Mouse (Mus musculus): ENCODE measurements at regions not wholly inside any gene's neighbourhood (a gene's known extent, or its start where the extent isn't known, plus 50 kb on each side); places are given as distances from the start of the nearest gene placed in this dataset.

GRCm38 (mm10) chrX:66524891-66525290 is 124.2 kb upstream of the Slitrk2 start:
- H3K4me1 ChIP-seq, result no peaks in the 10 kb centered on the region

GRCm38 (mm10) chrX:66526842-66527623 is 122.1 kb upstream of the Slitrk2 start:
- Histone ChIP-seq H3K36me3 (replicated peaks) (no peaks in the 10 kb centered on the region), H3K9ac (no peak overlapping the region), H3K9me3 (no peaks in the 10 kb centered on the region), H3K4me2 (no peak overlapping the region), H3K4me3 (replicated peaks) (no peak overlapping the region), H3K27ac (no peak overlapping the region), H3K4me1 (no peaks in the 10 kb centered on the region), H3K27me3 (no peaks in the 10 kb centered on the region)
- WGBS, result 66% methylated on average over 3 of the region's 3 CpGs
- ATAC-seq (ENCODE audit: low FRiP score), result peak; percentile 76; the same call in 1 of the 2 replicates

More at GRCm38 (mm10) chrX:66524891-66525290, 124.2 kb upstream of the Slitrk2 start:
- no peak for ATAC-seq (ENCODE audit: low FRiP score)
- no peak overlapping the region for H3K4me2 ChIP-seq
- 63% methylated on average over 2 of the region's 2 CpGs for WGBS
- no peak overlapping the region for H3K27ac ChIP-seq
- no peak overlapping the region for H3K4me3 ChIP-seq (replicated peaks)
- no peaks in the 10 kb centered on the region for H3K9me3 ChIP-seq
- H3K9ac ChIP-seq, result no peak overlapping the region
- no peaks in the 10 kb centered on the region for H3K36me3 ChIP-seq (replicated peaks)
- H3K27me3 ChIP-seq, result no peaks in the 10 kb centered on the region

DNA sequence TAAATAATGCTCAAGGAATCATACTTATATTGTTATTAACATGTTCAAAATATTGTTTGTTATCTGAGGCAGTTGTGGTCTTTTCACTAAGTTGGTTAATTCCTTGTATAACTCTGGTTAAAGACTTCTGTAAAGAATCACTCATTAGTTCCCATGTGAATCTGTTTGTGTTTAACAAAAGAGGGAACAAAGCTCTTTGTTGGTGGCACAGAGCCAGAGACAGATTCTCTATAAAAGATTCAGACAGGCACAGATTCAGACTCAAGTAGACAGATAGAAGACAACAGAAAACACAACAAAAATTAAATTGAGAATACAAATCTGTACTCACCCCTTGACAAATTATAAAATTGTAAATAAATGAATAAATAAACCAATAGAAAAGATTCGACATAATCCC is 120.2 kb upstream of the Slitrk2 start:
- H3K4me2 ChIP-seq, result no peak overlapping the region
- no peak overlapping the region for H3K9ac ChIP-seq
- H3K36me3 ChIP-seq (replicated peaks), result no peaks in the 10 kb centered on the region
- no peaks in the 10 kb centered on the region for H3K4me1 ChIP-seq
- no peak for ATAC-seq (ENCODE audit: low FRiP score)
- no peak overlapping the region for H3K4me3 ChIP-seq (replicated peaks)
- no peaks in the 10 kb centered on the region for H3K27me3 ChIP-seq
- H3K9me3 ChIP-seq, result no peaks in the 10 kb centered on the region
- WGBS, result 68% methylated on average over 1 of the region's 1 CpGs
- no peak overlapping the region for H3K27ac ChIP-seq

DNA sequence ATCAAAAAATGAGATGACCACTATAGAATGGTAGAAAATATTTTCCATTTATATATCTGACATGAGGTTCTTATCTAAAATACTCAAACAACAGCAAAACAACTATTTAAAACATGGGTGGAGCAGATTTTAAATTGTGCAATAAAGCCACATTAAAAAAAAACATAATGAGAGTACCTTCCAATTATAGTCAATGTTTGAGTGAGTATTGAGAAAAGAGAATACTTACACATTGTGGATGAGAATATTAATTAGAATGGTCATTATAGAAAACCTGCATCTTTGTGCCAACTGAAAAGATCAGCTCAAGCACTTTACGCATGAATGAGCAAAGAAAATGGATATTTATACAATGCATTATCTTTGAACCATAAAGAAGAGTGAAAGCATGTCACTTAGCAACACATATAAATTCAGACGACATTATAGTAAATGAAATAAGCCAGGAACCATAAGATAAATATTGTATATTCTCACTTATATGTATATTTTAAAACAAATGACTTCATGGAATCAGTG is 105.1 kb upstream of the Slitrk2 start:
- Histone ChIP-seq H3K4me3 (replicated peaks) (no peak overlapping the region), H3K27ac (no peak overlapping the region), H3K4me1 (no peaks in the 10 kb centered on the region), H3K36me3 (replicated peaks) (no peaks in the 10 kb centered on the region), H3K4me2 (no peak overlapping the region), H3K27me3 (no peaks in the 10 kb centered on the region), H3K9ac (no peak overlapping the region), H3K9me3 (no peaks in the 10 kb centered on the region)
- 31% methylated on average over 2 of the region's 2 CpGs for WGBS
- peak; percentile 41; the same call in 1 of the 2 replicates for ATAC-seq (ENCODE audit: low FRiP score)

DNA sequence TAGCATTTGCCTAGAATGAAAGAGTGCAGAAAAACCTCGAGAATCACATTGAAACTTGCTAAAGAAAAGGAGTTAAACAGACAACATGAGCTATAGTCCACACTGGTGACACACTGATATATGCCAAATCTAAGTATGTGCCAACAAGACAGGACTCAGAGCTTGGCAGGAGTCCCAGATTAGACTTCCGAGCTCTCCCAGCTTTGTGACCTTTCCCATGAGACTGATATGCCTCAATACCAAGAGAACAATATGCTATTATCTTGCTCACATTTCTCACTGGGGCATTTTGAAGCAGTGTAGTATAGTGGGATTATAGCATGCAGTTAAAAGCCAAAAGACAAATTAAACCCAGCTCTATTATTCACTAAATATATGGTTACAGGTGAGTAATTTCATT is 94.6 kb upstream of the Slitrk2 start:
- no peak for ATAC-seq (ENCODE audit: low FRiP score)
- H3K9ac ChIP-seq, result no peak overlapping the region
- no peaks in the 10 kb centered on the region for H3K9me3 ChIP-seq
- WGBS, result 43% methylated on average over 2 of the region's 2 CpGs
- no peak overlapping the region for H3K27ac ChIP-seq
- no peak overlapping the region for H3K4me2 ChIP-seq
- no peaks in the 10 kb centered on the region for H3K36me3 ChIP-seq (replicated peaks)
- no peaks in the 10 kb centered on the region for H3K4me1 ChIP-seq
- no peak overlapping the region for H3K4me3 ChIP-seq (replicated peaks)
- H3K27me3 ChIP-seq, result no peaks in the 10 kb centered on the region

All from forebrain, embryonic 12.5 days (tissue).